20 mouse cellular contexts compared by ENCODE assay signal in genomic region chr5:105114696-105115095, GRCm38 (mm10). TPM values are rescaled to one million over a fixed set of nuclear protein-coding genes. Genes with fewer than 3 reads are reported as not detected.
DNase-seq lines count a peak whose midpoint lies in the region; ATAC-seq lines count a peak whose summit lies in the region.
"Had no signal": no experiment of that assay in that cellular context is flagged by ENCODE, and none has a peak within 500 bp of the region (broad histone marks: within the 10 kb centered on the region; RNA-seq: fewer than 3 reads in every experiment).

No protein-coding gene starts in this region.

- H3K4me3 ChIP-seq in hindbrain, embryonic 14.5 days (replicated peaks; ENCODE audit: low read length), result no peak overlapping the region
- H3K4me3 ChIP-seq: forebrain, embryonic 12.5 days; heart, embryonic 10.5 days; hindbrain, embryonic 15.5 days had no signal

- ATAC-seq in hindbrain, embryonic 14.5 days (ENCODE audit: low FRiP score), result no peak

- WGBS in hindbrain, embryonic 14.5 days, result 95% methylated on average over 2 of the region's 2 CpGs

- H3K27me3 ChIP-seq in splenic B cell, adult 2 months (ENCODE audit: control insufficient read depth, insufficient read depth, low read length, poor library complexity, severe bottlenecking), result no peaks in the 10 kb centered on the region
- H3K27me3 ChIP-seq in hindbrain, embryonic 14.5 days (ENCODE audit: control insufficient read depth, insufficient read depth, low read length), result no peaks in the 10 kb centered on the region
- H3K27me3 ChIP-seq: forebrain, embryonic 12.5 days; hindbrain, embryonic 15.5 days had no signal

- H3K4me1 ChIP-seq in hindbrain, embryonic 14.5 days (replicated peaks; ENCODE audit: control insufficient read depth, insufficient read depth, low read length), result no peaks in the 10 kb centered on the region
- H3K4me1 ChIP-seq: forebrain, embryonic 12.5 days; hindbrain, embryonic 15.5 days had no signal

- H3K9ac ChIP-seq in hindbrain, embryonic 14.5 days, result no peak overlapping the region
- H3K9ac ChIP-seq: forebrain, embryonic 12.5 days; hindbrain, embryonic 15.5 days had no signal

- peak; percentile 34 for DNase-seq in lung, postnatal 36 days
- DNase-seq in lung, postnatal 14 days, result no peak
- DNase-seq in naive thymus-derived CD4-positive, alpha-beta T cell, adult 2 months (ENCODE audit: low read depth), result peak; percentile 77
- DNase-seq in splenic B cell, adult 2 months (ENCODE audit: low read depth, low spot score), result peak; percentile 77
- DNase-seq in thymus, postnatal 4 days, result peak; percentile 36
- no peak for DNase-seq in adrenal gland, postnatal 10 days
- no peak for DNase-seq in layer of hippocampus, adult 8-10 months (ENCODE audit: low spot score in 2 of 2)
- DNase-seq in hindbrain, embryonic 14.5 days (ENCODE audit: low spot score), result no peak
- DNase-seq: cerebellum, adult 9-11 months; embryo, embryonic 11 days; gastrocnemius, postnatal 36 days; heart, postnatal 14 days; kidney, adult 11 months; kidney, postnatal 14 days; layer of hippocampus, adult 9-11 months; midbrain, embryonic 14.5 days had no signal

- H3K9me3 ChIP-seq in hindbrain, embryonic 14.5 days (ENCODE audit: control insufficient read depth, low read length), result no peaks in the 10 kb centered on the region
- H3K9me3 ChIP-seq: forebrain, embryonic 12.5 days; heart, embryonic 10.5 days; hindbrain, embryonic 15.5 days had no signal

- peaks cover 8% of the 10 kb centered on the region for H3K36me3 ChIP-seq in splenic B cell, adult 2 months (ENCODE audit: control insufficient read depth, insufficient read depth, low read length, poor library complexity, severe bottlenecking)
- no peaks in the 10 kb centered on the region for H3K36me3 ChIP-seq in hindbrain, embryonic 14.5 days (replicated peaks; ENCODE audit: control insufficient read depth, insufficient read depth)
- H3K36me3 ChIP-seq: forebrain, embryonic 12.5 days; hindbrain, embryonic 15.5 days had no signal

- H3K27ac ChIP-seq in hindbrain, embryonic 14.5 days, result no peak overlapping the region
- H3K27ac ChIP-seq: forebrain, embryonic 12.5 days; heart, embryonic 10.5 days; hindbrain, embryonic 15.5 days; macrophage had no signal

- H3K4me2 ChIP-seq in hindbrain, embryonic 14.5 days (replicated peaks), result no peak overlapping the region
- H3K4me2 ChIP-seq: forebrain, embryonic 12.5 days; hindbrain, embryonic 15.5 days had no signal

RNA-seq across cellular contexts. Expression of gene Gbp9, which starts 24.6 kb away (rescaled TPM):
- 10 to 100 TPM in 1 of 2 experiments, 1 to 10 TPM in 1; 7.5 to 11.6 TPM for total RNA-seq in adrenal gland, postnatal 10 days (2021)
- 1 to 10 TPM; 1.6 to 3.9 (median 2.8) TPM for total RNA-seq in layer of hippocampus, adult 8-10 months (2022)
- 2.5 and 2.9 TPM in 2 replicates for polyA plus RNA-seq in hindbrain, embryonic 14.5 days (2014; fragmentation: Nextera tagmentation; extraction: Ambion mirVana)

RNA-seq across cellular contexts. Expression of gene Gbp8, which starts 24.6 kb away (rescaled TPM):
- total RNA-seq in adrenal gland, postnatal 10 days (2021), result 1 to 10 TPM in 1 of 2 experiments, under 1 TPM in 1; 0.99 to 1.2 TPM
- total RNA-seq in layer of hippocampus, adult 8-10 months (2022), result under 1 TPM in 1 of 4 experiments, not detected in 3; 0.36 TPM
- polyA plus RNA-seq in hindbrain, embryonic 14.5 days (2014; fragmentation: Nextera tagmentation; extraction: Ambion mirVana), result 1.2 TPM in 2 replicates

RNA-seq across cellular contexts. Expression of gene Gbp4, which starts 24.7 kb away (rescaled TPM):
- total RNA-seq in adrenal gland, postnatal 10 days (2021), result 1 to 10 TPM; 3.9 to 6.4 TPM
- total RNA-seq in layer of hippocampus, adult 8-10 months (2022), result 1 to 10 TPM; 1.2 to 2.9 (median 1.6) TPM
- polyA plus RNA-seq in hindbrain, embryonic 14.5 days (2014; fragmentation: Nextera tagmentation; extraction: Ambion mirVana), result 3.8 and 4.9 TPM in 2 replicates

Comparison
In these comparisons a context has a peak if more than half of its experiments do, and no peak if none do; other contexts are left out.
1. DNase-seq: peak in lung, postnatal 36 days (single experiment), naive thymus-derived CD4-positive, alpha-beta T cell, adult 2 months (single experiment), splenic B cell, adult 2 months (single experiment) and thymus, postnatal 4 days (single experiment); none in lung, postnatal 14 days (single experiment), adrenal gland, postnatal 10 days (single experiment), layer of hippocampus, adult 8-10 months (0 of 2) and hindbrain, embryonic 14.5 days (single experiment).